Mouse (Mus musculus) forebrain, embryonic 11.5 days (tissue): ENCODE data around the gene Uhrf1. TPM values are rescaled to one million over a fixed set of nuclear protein-coding genes. Genes with fewer than 3 reads are reported as not detected.

Source experiments
- ATAC-seq: fragments of 200-750 bp; cut with Nextera tagmentation; replicated peaks from 2 replicates; pipeline ENCODE4 v1.8.0; 2017; ENCODE audit warnings: moderate TSS enrichment; ENCODE audit not compliant: low FRiP score
- DNase-seq: peaks from one replicate; pipeline ENCODE4 v3.0.0-alpha.2; 2017; ENCODE audit warnings: low spot score
- H3K27ac ChIP-seq: fragments of 300-500 bp; sonication (generic); 2 replicates; pipeline ENCODE4 v1.5.1; 2014; ENCODE audit warnings: low read depth, low read length
- H3K27me3 ChIP-seq: fragments of 300-500 bp; sonication (generic); 2 replicates; pipeline ENCODE4 v1.6.1; 2014; ENCODE audit warnings: mild to moderate bottlenecking, low read length, mixed read lengths; ENCODE audit not compliant: control insufficient read depth, insufficient read depth
- H3K36me3 ChIP-seq: fragments of 300-500 bp; sonication (generic); 2 replicates; pipeline ENCODE4 v1.6.1; 2014; ENCODE audit warnings: mild to moderate bottlenecking, low read length, moderate library complexity, mixed read lengths; ENCODE audit not compliant: control insufficient read depth, insufficient read depth
- H3K4me1 ChIP-seq: fragments of 300-500 bp; sonication (generic); replicated peaks from 2 replicates; pipeline ENCODE4 v1.6.1; 2014; ENCODE audit warnings: low read length, mixed read lengths; ENCODE audit not compliant: control insufficient read depth, insufficient read depth
- H3K4me2 ChIP-seq: fragments of 300-500 bp; sonication (generic); 2 replicates; pipeline ENCODE4 v1.6.1; 2014; ENCODE audit warnings: low read depth, mild to moderate bottlenecking, low read length, moderate library complexity, mixed read lengths; ENCODE audit not compliant: severe bottlenecking
- H3K4me3 ChIP-seq: fragments of 300-500 bp; sonication (generic); 2 replicates; pipeline ENCODE4 v1.5.1; 2014; ENCODE audit warnings: low read depth, low read length
- H3K9ac ChIP-seq: fragments of 300-500 bp; sonication (generic); 2 replicates; pipeline ENCODE4 v1.6.1; 2014; ENCODE audit warnings: low read length
- H3K9me3 ChIP-seq: fragments of 300-500 bp; sonication (generic); 2 replicates; pipeline ENCODE4 v1.6.1; 2016; ENCODE audit warnings: low read length, mixed read lengths; ENCODE audit not compliant: control insufficient read depth
- WGBS: fragments of 180-500 bp; shearing (Covaris S2); extraction: QIAGEN DNeasy Blood & Tissue Kit; methylation state at CpG from one replicate; pipeline ENCODE4 v1.1.7; 2014; 5-methylcytosine and 5-hydroxymethylcytosine counted together
- polyA plus RNA-seq: library from polyadenylated mRNA; unstranded; fragments of >200 nt; fragmentation: Nextera tagmentation; extraction: Ambion mirVana; gene quantifications from 2 replicates; pipeline ENCODE4 v1.2.1, GENCODE M21; 2014

The Uhrf1 gene
- polyA plus RNA-seq, 1 experiment from 2014 or later, result 223 TPM

- Histone ChIP-seq H3K27me3 (no peaks in the 10 kb centered on the region), H3K9me3 (no peaks in the 10 kb centered on the region), H3K4me2 (no peak overlapping the region), H3K27ac (no peak overlapping the region), H3K4me3 (no peak overlapping the region), H3K4me1 (no peaks in the 10 kb centered on the region), H3K36me3 (no peaks in the 10 kb centered on the region; the same call in 1 of the 2 replicates), H3K9ac (no peak overlapping the region)
- WGBS, result 83% methylated on average over 3 of the region's 3 CpGs
- DNase-seq, result no peak
- no peak for ATAC-seq
Measured at GRCm38 (mm10) chr17:56370090-56370489, 67.0 kb downstream of the Uhrf1 start.

- no peaks in the 10 kb centered on the region for H3K4me1 ChIP-seq
- no peak overlapping the region for H3K4me2 ChIP-seq
- no peaks in the 10 kb centered on the region for H3K27me3 ChIP-seq
- ATAC-seq (no peak), DNase-seq (no peak)
- H3K27ac ChIP-seq, result no peak overlapping the region
- WGBS, result 76% methylated on average over 15 of the region's 15 CpGs
- no peaks in the 10 kb centered on the region; the same call in 1 of the 2 replicates for H3K36me3 ChIP-seq
- H3K9me3 ChIP-seq, result no peaks in the 10 kb centered on the region
- H3K9ac ChIP-seq, result no peak overlapping the region
- H3K4me3 ChIP-seq, result no peak overlapping the region
Measured at GRCm38 (mm10) chr17:56371029-56371660, 68.0 kb downstream of the Uhrf1 start.

GRCm38 (mm10) chr17:56372109-56372508 is 69.0 kb downstream of the Uhrf1 start:
- no peak overlapping the region for H3K4me3 ChIP-seq
- no peak overlapping the region for H3K9ac ChIP-seq
- 73% methylated on average over 4 of the region's 4 CpGs for WGBS
- ATAC-seq (no peak), DNase-seq (no peak)
- H3K36me3 ChIP-seq, result no peaks in the 10 kb centered on the region; the same call in 1 of the 2 replicates
- no peak overlapping the region for H3K27ac ChIP-seq
- H3K4me1 ChIP-seq, result no peaks in the 10 kb centered on the region
- no peaks in the 10 kb centered on the region for H3K9me3 ChIP-seq
- no peak overlapping the region for H3K4me2 ChIP-seq
- no peaks in the 10 kb centered on the region for H3K27me3 ChIP-seq

Other genes with a start within 250 kb of the Uhrf1 start
- 39.0 and 43.2 TPM in 2 replicates for gene Ubxn6, start 228.3 kb upstream of the Uhrf1 start, polyA plus RNA-seq
- gene Hdgfl2, start 223.7 kb upstream of the Uhrf1 start, polyA plus RNA-seq, result 150 and 152 TPM in 2 replicates
- gene Plin4, start 193.5 kb upstream of the Uhrf1 start, polyA plus RNA-seq, result 0.07 TPM in 2 replicates
- gene Plin5, start 185.7 kb upstream of the Uhrf1 start, polyA plus RNA-seq, result 0.21 TPM in 1 of 2 replicates, not detected in the other
- 0.17 and 0.51 TPM in 2 replicates for gene Lrg1, start 181.3 kb upstream of the Uhrf1 start, polyA plus RNA-seq
- gene Sema6b, start 163.0 kb upstream of the Uhrf1 start, polyA plus RNA-seq, result 1.4 and 2.5 TPM in 2 replicates
- 7.7 and 8.4 TPM in 2 replicates for gene Tnfaip8l1, start 140.8 kb upstream of the Uhrf1 start, polyA plus RNA-seq
- gene Mydgf, start 119.4 kb upstream of the Uhrf1 start, polyA plus RNA-seq, result 55.4 and 64.0 TPM in 2 replicates
- gene Dpp9, start 84.4 kb upstream of the Uhrf1 start, polyA plus RNA-seq, result 48.0 and 50.6 TPM in 2 replicates
- 16.5 and 16.6 TPM in 2 replicates for gene Fem1a, start 46.5 kb upstream of the Uhrf1 start, polyA plus RNA-seq
- 2.5 and 3.0 TPM in 2 replicates for gene Ticam1, start 26.5 kb upstream of the Uhrf1 start, polyA plus RNA-seq
- gene Plin3, start 10.4 kb upstream of the Uhrf1 start, polyA plus RNA-seq, result 37.5 and 44.6 TPM in 2 replicates
- gene Arrdc5, start 3.0 kb upstream of the Uhrf1 start, polyA plus RNA-seq, result not detected in 2 replicates
- 52.1 TPM in 2 replicates for gene Kdm4b, start 22.7 kb downstream of the Uhrf1 start, polyA plus RNA-seq
- 210 and 218 TPM in 2 replicates for gene Ptprs, start 173.2 kb downstream of the Uhrf1 start, polyA plus RNA-seq
- gene Znrf4, start 209.1 kb downstream of the Uhrf1 start, polyA plus RNA-seq, result not detected in 2 replicates